Comparison of ENCODE assay signal across 8 mouse cellular contexts in genomic region chr16:17251539-17251938, GRCm38 (mm10). TPM values are rescaled to one million over a fixed set of nuclear protein-coding genes. Genes with fewer than 3 reads are reported as not detected.
DNase-seq lines count a peak whose midpoint lies in the region; ATAC-seq lines count a peak whose summit lies in the region.

No protein-coding gene starts in this region.

- H3K4me3 ChIP-seq in forebrain, embryonic 13.5 days: no peak overlapping the region
- no peak overlapping the region for H3K4me3 ChIP-seq in forebrain, embryonic 11.5 days (ENCODE audit: low read depth, low read length)
- no peak overlapping the region for H3K4me3 ChIP-seq in lung, embryonic 15.5 days

- no peaks in the 10 kb centered on the region for H3K27me3 ChIP-seq in forebrain, embryonic 13.5 days
- H3K27me3 ChIP-seq in forebrain, embryonic 11.5 days (ENCODE audit: control insufficient read depth, insufficient read depth, low read length): no peaks in the 10 kb centered on the region
- H3K27me3 ChIP-seq in lung, embryonic 15.5 days: no peaks in the 10 kb centered on the region

- no peak overlapping the region for H3K4me2 ChIP-seq in forebrain, embryonic 13.5 days
- H3K4me2 ChIP-seq in forebrain, embryonic 11.5 days (ENCODE audit: low read depth, low read length, severe bottlenecking): no peak overlapping the region
- peak overlapping the region; percentile 18 for H3K4me2 ChIP-seq in lung, embryonic 15.5 days

- peak overlapping the region; percentile 12; the same call in 1 of the 2 replicates for H3K27ac ChIP-seq in forebrain, embryonic 13.5 days
- no peak overlapping the region for H3K27ac ChIP-seq in forebrain, embryonic 11.5 days (ENCODE audit: low read depth, low read length)
- H3K27ac ChIP-seq in lung, embryonic 15.5 days: peak overlapping the region; percentile 83

- DNase-seq in forebrain, embryonic 11.5 days (ENCODE audit: low spot score): no peak
- peak; percentile 52 to 71 for DNase-seq in urinary bladder, adult 18-20 months (ENCODE audit: low spot score in 2 of 2)
- DNase-seq in urinary bladder, postnatal 10 days (ENCODE audit: low spot score): no peak
- DNase-seq in kidney, adult 9 months: peak; percentile 97
- no peak for DNase-seq in spleen, postnatal 14 days (ENCODE audit: low spot score in 2 of 2)
- DNase-seq in left cerebral cortex, adult 8-10 months (ENCODE audit: low spot score in 2 of 2): no peak

- WGBS in forebrain, embryonic 13.5 days: 42% methylated on average over 3 of the region's 3 CpGs
- WGBS in forebrain, embryonic 11.5 days: 74% methylated on average over 3 of the region's 3 CpGs
- WGBS in lung, embryonic 15.5 days: 39% methylated on average over 3 of the region's 3 CpGs

- H3K36me3 ChIP-seq in forebrain, embryonic 13.5 days (ENCODE audit: poor library complexity, severe bottlenecking): peaks cover 14% of the 10 kb centered on the region; the same call in 1 of the 2 replicates
- H3K36me3 ChIP-seq in forebrain, embryonic 11.5 days (ENCODE audit: control insufficient read depth, insufficient read depth, low read length): no peaks in the 10 kb centered on the region
- H3K36me3 ChIP-seq in lung, embryonic 15.5 days: no peaks in the 10 kb centered on the region

- H3K9me3 ChIP-seq in forebrain, embryonic 13.5 days (replicated peaks): no peaks in the 10 kb centered on the region
- H3K9me3 ChIP-seq in forebrain, embryonic 11.5 days (ENCODE audit: control insufficient read depth, low read length): no peaks in the 10 kb centered on the region
- H3K9me3 ChIP-seq in lung, embryonic 15.5 days: no peaks in the 10 kb centered on the region

- ATAC-seq in forebrain, embryonic 13.5 days: peak; percentile 25; the same call in 1 of the 2 replicates
- no peak for ATAC-seq in forebrain, embryonic 11.5 days (replicated peaks; ENCODE audit: low FRiP score)
- peak; percentile 8; the same call in 1 of the 2 replicates for ATAC-seq in lung, embryonic 15.5 days (ENCODE audit: borderline replicate concordance, extremely low read depth, low FRiP score, low TSS enrichment)

- peaks cover 51% of the 10 kb centered on the region for H3K4me1 ChIP-seq in forebrain, embryonic 13.5 days
- peaks cover 15% of the 10 kb centered on the region; the same call in 1 of the 2 replicates for H3K4me1 ChIP-seq in forebrain, embryonic 11.5 days (replicated peaks; ENCODE audit: control insufficient read depth, insufficient read depth, low read length)
- H3K4me1 ChIP-seq in lung, embryonic 15.5 days: peaks cover 66% of the 10 kb centered on the region

- no peak overlapping the region for H3K9ac ChIP-seq in forebrain, embryonic 13.5 days
- H3K9ac ChIP-seq in forebrain, embryonic 11.5 days (ENCODE audit: low read length): no peak overlapping the region
- H3K9ac ChIP-seq in lung, embryonic 15.5 days: no peak overlapping the region

RNA-seq across cellular contexts. Expression of gene Hic2, which starts 18.2 kb away (rescaled TPM):
- polyA plus RNA-seq in forebrain, embryonic 13.5 days (2015; fragmentation: Nextera tagmentation; extraction: Ambion mirVana): 7.2 and 9.0 TPM in 2 replicates
- polyA plus RNA-seq in forebrain, embryonic 11.5 days (2014; fragmentation: Nextera tagmentation; extraction: Ambion mirVana): 10.7 and 11.3 TPM in 2 replicates
- 4.3 TPM in 2 replicates for polyA plus RNA-seq in lung, embryonic 15.5 days (2015; fragmentation: Nextera tagmentation; extraction: Ambion mirVana)
- 1 to 10 TPM; 4.7 to 6.8 (median 6.2) TPM for total RNA-seq in left cerebral cortex, adult 8-10 months (2022)

RNA-seq across cellular contexts. Expression of gene Tmem191c, which starts 24.3 kb away (rescaled TPM):
- 14.2 and 15.4 TPM in 2 replicates for polyA plus RNA-seq in forebrain, embryonic 13.5 days (2015; fragmentation: Nextera tagmentation; extraction: Ambion mirVana)
- 7.7 and 10.5 TPM in 2 replicates for polyA plus RNA-seq in forebrain, embryonic 11.5 days (2014; fragmentation: Nextera tagmentation; extraction: Ambion mirVana)
- 10.2 and 12.2 TPM in 2 replicates for polyA plus RNA-seq in lung, embryonic 15.5 days (2015; fragmentation: Nextera tagmentation; extraction: Ambion mirVana)
- total RNA-seq in left cerebral cortex, adult 8-10 months (2022): 100 to 1,000 TPM in 2 of 4 experiments, 10 to 100 TPM in 2; 86.7 to 118 (median 106) TPM

RNA-seq across cellular contexts. Expression of gene Rimbp3, which starts 43.1 kb away (rescaled TPM):
- polyA plus RNA-seq in forebrain, embryonic 13.5 days (2015; fragmentation: Nextera tagmentation; extraction: Ambion mirVana): 1.4 and 1.9 TPM in 2 replicates
- 1.6 and 1.9 TPM in 2 replicates for polyA plus RNA-seq in forebrain, embryonic 11.5 days (2014; fragmentation: Nextera tagmentation; extraction: Ambion mirVana)
- polyA plus RNA-seq in lung, embryonic 15.5 days (2015; fragmentation: Nextera tagmentation; extraction: Ambion mirVana): 0.21 and 0.24 TPM in 2 replicates
- total RNA-seq in left cerebral cortex, adult 8-10 months (2022): 1 to 10 TPM; 2.3 to 3.0 (median 2.7) TPM

RNA-seq across cellular contexts. Expression of gene Ube2l3, which starts 49.1 kb away (rescaled TPM):
- polyA plus RNA-seq in forebrain, embryonic 13.5 days (2015; fragmentation: Nextera tagmentation; extraction: Ambion mirVana): 359 and 360 TPM in 2 replicates
- polyA plus RNA-seq in forebrain, embryonic 11.5 days (2014; fragmentation: Nextera tagmentation; extraction: Ambion mirVana): 379 and 399 TPM in 2 replicates
- 345 and 355 TPM in 2 replicates for polyA plus RNA-seq in lung, embryonic 15.5 days (2015; fragmentation: Nextera tagmentation; extraction: Ambion mirVana)
- total RNA-seq in left cerebral cortex, adult 8-10 months (2022): 100 to 1,000 TPM; 125 to 149 (median 144) TPM

Comparison
In these comparisons a context has a peak if more than half of its experiments do, and no peak if none do; other contexts are left out.
1. DNase-seq: peak in urinary bladder, adult 18-20 months (2 of 2) and kidney, adult 9 months (single experiment); none in forebrain, embryonic 11.5 days (single experiment), urinary bladder, postnatal 10 days (single experiment), spleen, postnatal 14 days (0 of 2) and left cerebral cortex, adult 8-10 months (0 of 2).